Mouse (Mus musculus): ENCODE results near the gene Gm35134.
"Not testable (repeated sequence)": the region's sequence is repeated elsewhere in the genome, so short reads cannot be mapped to it uniquely, and the experiment has no call there.

The Gm35134 gene

DNA sequence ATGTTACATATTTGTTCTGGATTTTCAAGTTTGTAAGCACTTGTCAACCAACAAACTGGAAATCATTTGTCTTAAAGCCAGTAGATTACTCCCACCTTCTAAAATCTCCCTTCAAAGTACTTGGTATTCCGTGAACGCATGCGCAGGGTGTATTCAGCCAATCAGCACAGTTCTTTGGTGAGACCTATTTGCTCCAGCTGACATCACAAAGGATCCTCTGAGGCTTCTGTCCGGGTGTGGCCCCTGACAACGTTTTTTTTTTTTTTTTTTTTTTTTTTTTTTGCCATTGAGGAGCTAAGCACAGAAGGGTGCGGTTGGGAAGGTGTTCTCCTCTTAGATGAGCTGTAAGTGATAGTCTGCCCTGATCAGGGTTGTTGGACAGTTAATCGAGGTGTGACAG, at the start of gene Gm35134:
TSS of gene Gm35134 (plus strand) at position 301 of the 400 bp plus-strand sequence.
- ATAC-seq (ENCODE audit: low TSS enrichment) = not testable (repeated sequence)
